Mouse (Mus musculus): Measurements from ENCODE around the gene Lpp.

Gene Lpp

GRCm38 (mm10) chr16:24559811-24560210 is 166.5 kb downstream of the Lpp start:
- no peak for DNase-seq (ENCODE audit: low spot score in 2 of 2)

- no peak for DNase-seq (ENCODE audit: low spot score in 2 of 2)
Measured at GRCm38 (mm10) chr16:24560998-24561397, 167.7 kb downstream of the Lpp start.

DNA sequence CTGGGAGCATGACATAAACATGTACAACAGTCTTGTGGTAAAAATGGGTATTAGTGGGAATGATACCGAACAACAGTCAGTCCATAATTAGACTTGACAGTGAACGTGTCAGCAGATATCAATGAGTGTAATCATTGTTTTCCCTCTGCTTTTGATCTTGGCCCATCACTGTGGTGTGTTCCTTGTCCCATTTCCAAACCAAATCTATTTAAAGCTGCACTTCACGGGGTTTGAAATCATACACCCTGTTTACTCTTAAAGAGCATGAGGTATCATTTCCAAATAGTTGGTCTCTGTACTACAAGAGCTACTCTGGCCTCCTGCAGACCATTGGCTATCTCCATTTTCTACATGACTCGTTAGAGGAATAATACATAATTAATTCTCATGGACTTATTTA is 168.3 kb downstream of the Lpp start:
- no peak for DNase-seq (ENCODE audit: low spot score in 2 of 2)

DNA sequence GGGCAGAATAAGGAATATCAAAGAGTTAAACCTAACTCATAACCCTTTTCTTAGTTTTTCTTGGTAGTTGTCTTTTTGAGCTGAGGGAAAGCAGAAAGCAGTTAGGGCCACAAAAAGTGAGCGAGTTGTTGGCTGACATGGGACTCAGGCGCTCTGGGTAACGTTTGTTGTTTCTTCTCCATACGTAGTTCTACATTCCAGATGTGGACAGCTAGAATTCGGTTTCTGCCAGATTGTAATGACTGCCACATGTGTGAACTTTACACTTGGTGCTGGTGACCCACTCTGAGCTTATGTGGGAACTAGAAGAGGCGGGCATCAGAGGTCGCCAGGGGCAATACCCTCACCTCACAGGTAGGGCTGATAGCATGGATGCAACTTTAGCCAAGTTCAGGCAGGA is 172.0 kb downstream of the Lpp start:
- no peak for DNase-seq (ENCODE audit: low spot score in 2 of 2)

- no peak for DNase-seq (ENCODE audit: low spot score in 2 of 2)
Measured at GRCm38 (mm10) chr16:24566277-24566676, 173.0 kb downstream of the Lpp start.

DNA sequence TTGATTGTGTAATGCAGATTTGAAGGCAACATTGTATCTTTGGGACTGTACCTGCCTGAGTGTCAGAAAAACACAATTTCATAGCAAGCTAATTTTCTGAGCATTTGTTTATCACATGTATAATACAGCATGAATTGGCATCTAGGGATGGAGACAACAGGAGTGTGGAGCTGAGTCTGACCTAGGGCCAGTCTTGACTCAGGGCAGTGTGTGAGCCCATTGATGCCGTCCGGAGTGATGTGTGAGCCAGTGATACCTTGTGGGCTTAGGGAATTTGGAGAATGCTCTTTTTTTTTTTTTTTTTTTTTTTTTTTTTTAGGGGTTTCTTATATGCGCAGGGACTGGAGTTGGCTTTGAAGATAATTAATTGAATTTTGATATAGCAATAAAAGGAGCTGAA is 174.3 kb downstream of the Lpp start:
- DNase-seq (ENCODE audit: low spot score in 2 of 2), result no peak

DNA sequence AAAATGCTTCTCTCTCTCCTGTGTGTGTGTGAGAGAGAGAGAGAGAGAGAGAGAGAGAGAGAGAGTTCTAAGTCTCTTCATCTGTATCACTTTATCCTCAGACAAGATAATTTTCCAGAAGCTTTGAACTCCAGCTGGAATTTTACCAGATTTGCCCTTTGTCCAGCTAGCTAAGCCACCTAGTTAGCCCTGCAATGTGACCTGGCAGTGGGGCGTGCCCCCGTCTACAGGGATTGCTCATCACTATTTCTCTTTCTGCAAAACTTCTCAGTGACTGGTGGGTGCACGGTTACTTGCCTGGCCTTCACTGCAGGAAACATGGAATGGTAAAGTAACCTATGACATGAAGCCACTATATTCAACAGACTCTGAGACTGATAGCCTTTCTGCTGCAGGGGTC is 174.8 kb downstream of the Lpp start:
- no peak for DNase-seq (ENCODE audit: low spot score in 2 of 2)

DNA sequence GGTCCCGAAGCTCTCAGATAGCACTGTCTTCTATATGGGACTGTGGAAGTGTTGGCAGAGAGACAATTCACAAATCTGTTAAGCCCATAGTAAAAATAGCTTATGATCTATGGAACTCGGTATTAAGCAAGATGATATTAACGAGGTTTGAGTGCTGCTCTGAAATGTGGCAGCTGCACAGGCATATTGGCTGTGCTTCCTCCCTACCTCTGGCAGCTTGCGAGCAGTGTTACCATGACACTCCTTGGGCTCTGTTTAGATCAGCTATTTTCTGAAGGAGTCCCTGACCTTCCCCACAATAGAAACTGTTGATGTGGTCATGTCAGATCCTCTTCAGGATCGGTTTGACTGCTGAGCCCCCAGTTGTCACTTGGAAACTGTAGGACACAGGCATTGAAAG is 176.4 kb downstream of the Lpp start:
- DNase-seq (ENCODE audit: low spot score in 2 of 2), result no peak

- DNase-seq (ENCODE audit: low spot score in 2 of 2), result no peak
Measured at GRCm38 (mm10) chr16:24576999-24577398, 183.7 kb downstream of the Lpp start.

GRCm38 (mm10) chr16:24577798-24578197 is 184.5 kb downstream of the Lpp start:
- no peak for DNase-seq (ENCODE audit: low spot score in 2 of 2)

DNA sequence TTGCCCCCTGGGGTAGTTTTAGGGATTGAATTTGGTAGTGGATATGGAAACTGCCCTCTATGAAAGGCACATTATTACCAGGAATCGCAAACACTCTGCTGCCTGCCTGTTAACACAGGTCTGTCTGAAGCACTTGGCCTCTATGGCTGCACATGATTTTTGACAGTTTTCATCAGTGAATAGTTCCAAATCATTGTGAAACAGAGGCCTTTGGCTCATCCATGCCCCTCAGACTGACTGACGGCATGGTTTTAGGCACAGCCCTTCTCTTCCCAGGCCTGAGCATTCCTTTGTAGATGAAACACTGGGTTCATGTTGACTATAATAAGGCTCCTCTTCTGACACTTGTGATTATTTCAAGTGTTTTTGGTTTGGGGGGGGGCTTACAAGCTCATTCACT is 189.5 kb downstream of the Lpp start:
- DNase-seq (ENCODE audit: low spot score in 2 of 2), result no peak

DNA sequence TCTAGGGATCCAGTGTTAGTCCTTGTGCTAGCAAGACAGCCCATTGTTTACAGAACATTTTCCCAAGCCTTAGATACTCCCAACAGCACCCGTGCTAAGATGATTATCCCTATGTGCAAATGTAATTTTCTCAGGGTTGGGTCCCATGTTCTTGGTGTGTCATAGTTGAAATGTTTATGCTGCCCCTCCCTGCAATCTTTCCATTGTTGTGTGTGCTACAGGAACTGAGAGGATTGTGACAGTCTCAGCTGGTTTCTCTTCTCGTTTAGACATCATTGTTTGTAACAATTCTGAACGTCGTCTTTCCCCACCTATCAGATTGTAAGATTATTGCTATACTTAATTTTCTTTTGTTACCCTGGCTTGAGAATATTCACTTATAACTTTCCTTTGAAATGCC is 200.2 kb downstream of the Lpp start:
- DNase-seq (ENCODE audit: low spot score in 2 of 2), result no peak

DNA sequence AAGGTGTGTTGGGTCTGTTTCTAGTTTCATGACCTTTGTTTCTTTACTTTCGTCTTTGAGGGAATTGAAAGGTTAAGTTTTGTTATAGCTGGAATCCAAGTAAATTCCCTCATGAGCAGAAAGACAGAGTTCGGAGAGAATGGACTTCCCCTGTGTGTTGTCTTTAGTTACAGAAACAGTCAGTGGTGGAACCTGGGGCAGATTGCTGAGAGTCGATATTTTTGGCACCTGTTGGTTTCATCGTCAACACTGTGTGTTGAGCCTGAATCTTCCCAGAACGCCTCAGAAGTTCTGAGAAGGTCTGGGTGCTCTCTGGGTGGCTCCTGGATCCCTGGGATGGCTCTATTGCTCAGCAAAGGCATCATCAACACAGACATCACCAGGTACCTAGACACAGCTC is 201.2 kb downstream of the Lpp start:
- DNase-seq (ENCODE audit: low spot score in 2 of 2), result no peak

DNA sequence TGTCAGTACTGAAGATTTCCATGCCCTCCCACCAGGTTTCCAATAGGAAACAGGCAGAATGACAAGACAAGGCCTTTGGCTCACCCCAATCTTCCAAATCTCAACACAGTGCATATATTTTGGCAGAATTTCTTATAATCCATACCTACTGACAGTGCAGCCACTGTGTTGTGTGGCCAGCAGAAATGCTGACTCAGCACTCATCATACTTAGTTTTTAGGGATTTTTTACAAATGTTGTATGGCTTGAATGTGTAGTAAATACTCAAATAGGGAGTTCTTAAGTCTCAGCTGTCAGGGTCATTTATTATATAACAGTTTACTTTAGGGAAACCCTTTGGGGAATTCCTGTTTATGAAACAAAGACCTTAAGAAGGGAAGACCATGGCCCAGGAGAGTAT is 202.2 kb downstream of the Lpp start:
- DNase-seq (ENCODE audit: low spot score in 2 of 2), result no peak

DNA sequence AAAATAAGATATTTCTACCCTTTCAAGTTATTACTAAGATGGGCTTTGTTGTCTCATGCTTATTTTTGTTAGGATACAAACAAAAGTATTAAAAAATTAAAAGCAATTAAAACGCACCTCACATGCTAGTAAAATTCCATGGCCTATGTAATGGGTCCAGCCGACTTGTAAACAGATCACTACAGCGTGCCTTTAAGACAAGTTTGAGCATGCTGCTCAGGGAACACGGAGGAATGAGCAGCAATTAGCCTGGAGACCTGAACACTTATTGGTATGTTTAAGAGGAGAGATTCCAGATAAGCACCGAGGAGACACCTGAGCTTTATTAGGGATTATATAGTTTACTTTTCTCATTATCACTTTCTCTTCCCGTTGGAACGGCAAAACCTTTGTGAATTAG is 205.3 kb downstream of the Lpp start:
- no peak for DNase-seq (ENCODE audit: low spot score in 2 of 2)

DNA sequence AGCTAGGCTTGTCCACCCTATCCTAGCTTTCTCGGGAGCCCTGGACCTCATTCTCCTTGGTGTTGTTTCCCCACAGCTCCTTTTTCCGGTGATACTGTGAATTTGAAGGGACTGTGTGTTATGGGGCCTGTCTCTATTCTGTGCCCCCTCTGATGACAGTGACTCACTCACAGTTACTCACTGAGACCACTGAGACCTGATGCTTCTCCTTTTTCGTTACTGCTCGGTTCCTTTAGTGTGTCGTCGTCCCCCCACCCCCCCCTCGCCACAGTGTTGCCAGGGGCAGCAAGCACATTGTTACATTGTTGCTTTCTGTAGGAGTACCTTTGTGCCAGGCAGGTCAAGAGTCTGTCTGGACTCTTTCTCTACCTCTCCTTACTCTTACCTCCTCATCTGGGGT is 206.5 kb downstream of the Lpp start:
- DNase-seq (ENCODE audit: low spot score in 2 of 2), result no peak

- no peak for DNase-seq (ENCODE audit: low spot score in 2 of 2)
Measured at GRCm38 (mm10) chr16:24600260-24600948, 207.1 kb downstream of the Lpp start.

GRCm38 (mm10) chr16:24603342-24603741 is 210.0 kb downstream of the Lpp start:
- no peak for DNase-seq (ENCODE audit: low spot score in 2 of 2)

GRCm38 (mm10) chr16:24607896-24608457 is 214.7 kb downstream of the Lpp start:
- DNase-seq (ENCODE audit: low spot score in 2 of 2), result no peak

DNA sequence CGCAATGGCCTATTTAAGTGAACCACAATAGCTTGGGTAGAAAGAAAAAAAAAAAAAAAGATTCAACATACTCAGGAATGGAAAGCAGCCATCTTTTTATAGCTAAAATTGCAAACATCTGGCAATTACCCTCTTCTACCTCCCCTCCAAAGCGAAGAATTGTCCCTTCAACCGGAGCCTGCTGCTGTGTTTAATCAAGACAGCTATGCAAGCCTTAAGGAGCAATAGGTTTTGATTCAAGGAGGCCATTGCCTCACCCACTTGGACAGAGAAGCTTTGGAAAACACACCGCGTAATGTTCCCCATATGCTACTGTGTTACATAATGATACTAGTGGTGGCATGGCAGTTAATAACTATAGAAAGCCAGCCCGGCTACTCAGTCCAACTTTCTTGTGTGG is 226.2 kb downstream of the Lpp start:
- DNase-seq (ENCODE audit: low spot score in 2 of 2), result no peak

DNA sequence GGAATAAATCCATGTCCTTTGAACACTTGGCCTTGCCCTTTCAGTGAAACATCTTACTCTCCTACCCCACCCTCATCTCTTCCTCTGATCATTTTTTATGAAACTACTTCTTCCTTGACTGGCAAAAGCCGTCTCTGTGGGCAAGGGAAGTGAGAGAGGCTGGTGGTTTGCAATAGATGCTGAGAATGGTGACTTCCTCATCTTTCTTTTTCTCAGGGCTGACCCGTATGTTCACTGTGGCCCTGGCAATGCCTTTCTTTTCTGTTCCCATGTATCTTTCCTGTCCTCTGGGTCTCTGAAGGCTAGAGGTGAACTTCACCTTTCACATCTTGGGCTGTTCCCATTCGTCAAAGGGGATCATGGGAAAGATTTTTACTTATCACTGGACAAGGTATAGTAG is 226.7 kb downstream of the Lpp start:
- no peak for DNase-seq (ENCODE audit: low spot score in 2 of 2)

DNA sequence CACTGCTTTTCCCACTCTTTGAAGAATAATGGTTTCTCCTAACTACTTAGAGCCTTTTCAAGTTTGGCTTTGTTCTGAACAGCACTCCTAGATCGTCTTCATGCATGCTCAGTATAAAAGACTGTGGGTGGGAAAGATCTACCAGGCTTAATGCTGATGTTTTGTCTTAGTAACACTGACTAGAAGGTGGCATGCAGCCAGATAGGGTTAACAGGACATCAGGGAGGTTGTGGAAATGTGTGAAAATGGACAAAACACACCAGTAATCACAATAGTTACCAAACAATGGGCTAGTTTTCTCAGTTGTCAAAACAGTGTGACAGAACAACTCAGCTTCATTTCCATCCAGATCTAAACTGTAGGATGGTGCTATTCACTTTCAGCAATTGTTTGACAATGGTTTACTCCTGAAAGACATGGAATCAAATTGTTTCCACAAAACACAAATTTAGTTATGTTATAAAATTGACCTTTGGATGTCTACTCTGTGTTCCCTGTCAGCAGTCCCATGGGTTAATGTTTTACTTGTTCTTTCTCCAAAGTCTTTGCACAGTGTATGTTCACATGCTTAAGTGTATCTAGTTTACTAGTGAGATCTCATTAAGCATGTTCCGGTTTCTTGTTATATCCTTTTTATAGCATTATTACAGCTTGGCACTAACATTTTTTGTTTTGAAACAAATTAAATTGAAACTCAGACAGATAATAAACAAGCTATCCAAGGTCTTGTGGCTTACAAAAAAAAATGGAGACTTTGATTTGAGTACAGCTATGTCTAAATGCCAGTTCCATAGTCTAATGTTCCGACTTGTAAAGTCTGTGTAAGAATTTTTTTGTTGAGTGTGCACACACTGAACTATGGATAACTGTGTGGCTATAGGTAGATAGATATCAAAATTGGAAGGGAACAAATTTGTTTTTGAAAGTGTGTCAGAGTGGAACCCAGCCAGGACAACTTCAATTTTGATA is 229.2 kb downstream of the Lpp start:
- DNase-seq (ENCODE audit: low spot score in 2 of 2), result no peak

DNA sequence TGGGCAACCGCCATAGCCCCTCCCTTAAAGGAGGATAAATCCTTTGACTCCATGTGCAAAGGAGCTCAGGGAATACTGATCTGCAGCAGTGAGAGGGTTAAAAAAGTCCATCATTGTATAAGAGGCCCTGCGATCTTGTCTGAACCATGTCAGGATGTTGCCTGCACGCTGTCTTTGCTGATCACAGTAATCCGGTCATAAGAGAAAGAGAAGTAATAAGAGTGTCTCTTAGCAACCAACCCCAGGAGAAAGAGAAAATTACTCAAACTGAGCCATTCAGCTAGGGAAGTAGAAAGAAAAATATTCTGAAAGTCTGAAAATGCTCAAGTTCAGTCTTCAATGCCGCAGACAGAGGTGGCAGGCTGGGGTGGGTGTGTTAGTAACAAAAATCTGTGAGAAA is 231.0 kb downstream of the Lpp start:
- DNase-seq (ENCODE audit: low spot score in 2 of 2), result peak in 1 of 2 experiments; percentile 20

All from left cerebral cortex, adult 9 months (tissue).